Mouse (Mus musculus) embryo, embryonic 11.5 days (tissue): ENCODE results near the gene Acad10.
"Not testable (repeated sequence)": the region's sequence is repeated elsewhere in the genome, so short reads cannot be mapped to it uniquely, and the experiment has no call there.

Experiments used
- DNase-seq: peaks from one replicate; pipeline ENCODE4 v3.0.0-alpha.2; 2012; ENCODE audit warnings: low read depth, low spot score

Acad10 gene

DNA sequence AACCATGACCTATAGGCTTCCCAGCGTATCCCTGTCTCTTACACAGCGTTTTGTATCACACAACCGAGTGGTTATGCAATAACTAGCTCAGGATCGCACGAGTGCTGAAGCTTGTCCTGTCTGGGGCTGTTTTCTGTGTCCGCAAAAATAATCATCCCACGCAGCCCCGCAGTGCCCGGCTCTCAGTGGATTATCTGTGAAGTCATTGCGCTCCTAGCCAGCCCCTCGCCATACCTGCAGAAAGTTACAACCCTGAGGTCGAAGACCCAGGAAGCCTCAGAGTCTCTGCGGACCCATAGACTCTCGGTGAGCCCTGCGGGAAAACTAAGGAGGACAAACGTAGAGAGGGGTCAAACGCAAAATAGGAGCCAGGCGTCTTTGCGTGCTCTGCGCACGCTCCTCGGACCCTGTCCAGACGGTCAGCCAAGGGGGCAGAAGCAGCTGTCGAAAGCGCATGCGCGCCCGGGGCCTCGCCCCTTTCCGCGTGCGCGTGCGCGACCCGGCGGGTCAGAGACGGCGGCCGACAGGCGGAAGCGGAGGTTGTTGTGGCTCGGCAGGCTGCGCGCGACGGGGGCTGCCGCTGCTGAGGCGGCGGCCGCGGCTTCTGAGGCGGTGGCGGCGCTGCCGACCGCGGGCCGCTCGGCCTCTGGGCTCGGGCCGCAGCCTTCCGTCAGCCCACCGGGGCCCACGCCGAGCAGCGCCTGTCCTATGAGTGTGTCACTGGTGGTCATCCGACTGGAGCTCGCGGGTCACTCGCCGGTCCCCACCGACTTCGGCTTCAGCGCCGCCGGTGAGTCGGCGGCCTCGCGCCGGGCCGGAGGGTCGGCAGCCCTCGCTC lies at the start of gene Acad10, which contains the start of gene Brap:
Gene Acad10 (minus strand): TSS at position 456 of the 838 bp plus-strand sequence.
Gene Brap (plus strand): TSS at position 505 of the 838 bp plus-strand sequence.
- peak; percentile 89 for DNase-seq

DNA sequence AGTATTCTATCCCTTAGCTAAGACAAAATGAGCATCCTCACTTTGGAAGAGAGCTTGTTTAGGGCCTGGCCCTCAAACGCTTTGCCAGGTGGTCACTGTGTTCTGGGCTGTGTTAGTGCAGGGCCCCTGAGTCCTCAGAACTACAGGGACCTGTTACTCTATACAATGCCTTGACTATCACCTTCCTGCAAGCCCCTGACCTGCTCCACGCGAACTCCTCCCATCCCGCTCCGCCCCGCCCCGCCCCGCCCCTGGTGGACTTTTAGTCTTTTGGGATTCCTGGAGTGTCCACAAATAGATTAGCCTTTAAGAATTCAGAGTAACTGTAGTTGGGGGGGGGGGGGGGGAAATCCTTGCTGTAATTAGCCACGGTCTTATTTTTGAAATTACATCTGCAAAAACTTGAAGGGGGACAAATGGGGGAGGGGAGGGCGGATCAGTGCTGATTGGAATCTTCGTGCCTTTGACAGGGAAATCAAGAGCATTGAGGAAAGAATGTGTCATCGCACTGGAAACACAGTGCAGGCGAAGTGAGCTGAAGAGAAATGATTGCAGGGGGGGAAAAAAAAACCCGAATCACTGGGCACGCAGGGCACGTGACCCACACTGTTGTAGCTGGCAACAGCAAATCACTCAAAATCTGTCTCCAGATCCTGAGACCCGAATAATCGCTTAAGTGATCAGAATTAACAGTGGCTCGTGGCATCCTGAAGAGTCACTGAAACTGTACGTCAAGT lies 44.4 kb upstream of the Acad10 start:
- no peak for DNase-seq

DNA sequence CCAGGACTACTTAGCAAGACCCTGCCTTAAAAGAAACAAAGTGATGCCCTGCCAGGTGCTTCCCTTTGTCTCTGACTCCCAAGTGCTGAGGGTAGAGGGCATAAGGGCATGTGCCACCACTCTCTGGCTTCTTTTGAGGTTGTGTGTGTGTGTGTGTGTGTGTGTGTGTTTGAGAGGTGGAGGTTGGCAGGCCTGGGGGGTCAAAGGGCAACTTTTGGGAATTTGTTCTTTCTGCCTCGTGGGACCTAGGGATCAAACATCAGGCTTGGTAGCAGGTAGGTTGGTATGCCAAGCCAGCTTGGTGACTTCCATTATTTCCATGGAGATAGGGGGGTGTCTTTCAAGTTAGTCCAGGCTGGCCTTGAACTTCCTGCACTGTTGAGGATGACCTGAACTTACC lies 43.0 kb upstream of the Acad10 start:
- no peak for DNase-seq

DNA sequence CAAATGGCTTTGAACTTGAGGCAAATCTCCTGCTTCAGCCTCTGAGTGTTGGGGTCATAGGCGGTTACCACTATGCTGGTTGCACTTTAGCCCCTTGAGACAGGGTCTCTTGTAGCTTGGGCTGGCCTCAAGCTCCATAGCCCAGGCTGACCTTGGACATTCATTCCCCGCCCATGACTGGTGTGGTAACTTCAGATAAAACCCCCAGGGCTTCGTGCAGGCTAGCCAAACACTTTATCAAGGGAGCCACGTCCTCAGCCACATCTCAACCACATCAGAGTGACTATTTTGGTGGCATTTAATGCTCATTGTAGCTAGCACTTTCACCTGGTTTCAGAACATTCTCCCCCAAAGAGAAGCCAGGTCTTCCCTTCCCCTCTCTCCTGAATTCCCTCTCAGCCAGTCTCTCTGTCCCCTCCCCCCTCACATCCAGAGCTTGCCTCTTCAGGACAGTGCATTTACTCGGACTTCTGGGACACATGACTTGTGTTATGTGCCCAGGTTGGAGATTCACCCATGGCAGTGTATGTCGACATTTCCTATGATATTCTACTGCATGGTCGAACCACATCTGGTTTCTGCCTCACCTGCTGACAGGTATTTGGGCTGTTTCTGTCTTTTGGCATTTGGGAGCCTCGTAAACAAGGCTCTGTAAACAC lies 40.9 kb upstream of the Acad10 start:
- DNase-seq = no peak

DNA sequence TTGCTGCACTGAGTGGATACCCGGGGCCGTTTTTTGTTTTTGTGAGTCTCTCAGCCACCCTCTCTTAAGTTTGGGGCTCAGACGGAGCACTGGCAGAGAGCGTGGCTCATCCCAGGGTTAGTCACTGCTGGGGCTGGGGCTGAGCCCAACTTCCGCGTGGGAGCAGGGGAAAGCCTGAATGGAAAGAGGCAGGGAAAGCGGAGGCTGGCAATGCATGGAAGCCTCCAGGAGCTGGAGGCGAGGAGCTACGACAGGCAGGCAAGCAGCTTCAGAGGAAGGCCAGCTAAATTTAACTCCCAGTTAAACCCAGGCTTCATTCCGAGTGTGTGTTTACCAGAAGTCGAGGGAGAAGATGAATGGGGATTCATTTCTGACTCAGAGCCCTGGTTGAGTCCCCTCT lies 40.2 kb upstream of the Acad10 start:
- DNase-seq = no peak

DNA sequence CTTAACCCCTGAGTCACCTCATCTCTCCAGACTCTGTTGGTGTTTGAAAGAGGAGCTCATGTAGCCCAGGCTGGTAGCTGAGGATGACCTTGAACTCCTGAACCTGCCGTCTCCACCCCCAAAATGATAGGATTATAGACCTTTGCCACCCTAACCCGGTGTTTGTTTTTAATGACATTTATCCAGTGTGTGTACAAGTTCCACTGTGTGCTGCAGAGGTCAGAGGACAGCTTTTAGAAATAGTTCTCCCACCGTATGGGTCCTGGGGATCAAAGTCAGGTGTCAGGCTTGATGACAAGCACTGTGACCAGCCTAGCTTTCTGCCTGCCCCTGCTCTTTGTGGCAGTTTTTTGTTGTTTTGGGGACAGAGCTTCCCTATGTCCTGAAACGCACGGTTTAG lies 39.6 kb upstream of the Acad10 start:
- DNase-seq = no peak

DNA sequence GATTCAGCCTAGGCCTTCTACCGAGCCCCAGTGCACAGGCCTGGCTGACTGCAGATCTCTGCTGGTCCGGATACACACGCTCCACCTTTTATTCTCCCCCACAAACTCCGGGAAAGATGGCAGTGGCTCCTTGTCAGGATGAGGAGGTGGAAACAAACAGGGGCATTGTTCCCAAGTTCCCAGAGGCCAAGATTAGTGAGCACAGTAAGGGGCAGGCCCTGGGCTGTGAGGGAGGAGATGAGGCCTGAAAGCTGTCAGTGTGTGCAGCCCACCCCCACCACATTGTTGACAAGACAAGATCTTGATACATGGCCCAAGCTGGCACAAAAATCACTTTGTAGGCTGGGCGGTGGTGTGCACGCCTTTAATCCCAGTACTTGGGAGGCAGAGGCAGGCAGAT lies 36.4 kb upstream of the Acad10 start:
- DNase-seq = no peak

DNA sequence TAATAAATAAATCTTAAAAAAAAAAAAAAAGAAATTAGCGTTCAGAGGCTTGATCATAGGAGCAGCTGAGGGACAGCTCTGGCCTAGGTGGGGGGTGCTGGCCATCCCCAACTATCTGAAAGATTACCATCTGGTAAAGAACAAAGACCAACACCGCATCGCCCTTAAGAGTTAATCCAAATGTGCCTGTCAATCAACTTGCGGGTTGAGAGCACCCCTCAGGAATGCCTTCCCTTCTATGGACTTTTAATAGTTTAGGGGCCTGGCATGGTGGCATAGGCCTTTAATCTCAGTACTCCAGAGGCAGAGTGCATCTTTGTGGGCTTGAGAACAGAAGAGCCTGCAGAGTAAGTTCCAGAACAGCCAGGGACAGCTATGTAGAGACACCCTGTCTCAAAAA lies 32.6 kb upstream of the Acad10 start:
- no peak for DNase-seq

DNA sequence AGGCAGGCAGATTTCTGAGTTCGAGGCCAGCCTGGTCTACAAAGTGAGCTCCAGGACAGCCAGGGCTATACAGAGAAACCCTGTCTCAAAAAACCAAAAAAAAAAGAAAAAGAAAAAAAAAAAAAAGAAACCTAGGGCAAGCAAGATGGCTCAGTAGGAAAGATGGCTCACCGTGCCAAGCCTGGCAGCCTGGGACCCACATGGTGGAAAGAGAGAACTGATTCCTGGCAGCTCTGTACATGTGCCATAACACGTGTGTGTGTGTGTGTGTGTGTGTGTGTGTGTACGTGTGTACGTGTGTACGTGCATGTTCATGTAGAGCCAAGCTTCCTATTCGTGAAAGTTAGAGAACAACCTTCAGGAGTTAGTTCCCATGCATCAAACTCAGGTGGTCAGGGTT lies 31.1 kb upstream of the Acad10 start:
- not testable (repeated sequence) for DNase-seq

DNA sequence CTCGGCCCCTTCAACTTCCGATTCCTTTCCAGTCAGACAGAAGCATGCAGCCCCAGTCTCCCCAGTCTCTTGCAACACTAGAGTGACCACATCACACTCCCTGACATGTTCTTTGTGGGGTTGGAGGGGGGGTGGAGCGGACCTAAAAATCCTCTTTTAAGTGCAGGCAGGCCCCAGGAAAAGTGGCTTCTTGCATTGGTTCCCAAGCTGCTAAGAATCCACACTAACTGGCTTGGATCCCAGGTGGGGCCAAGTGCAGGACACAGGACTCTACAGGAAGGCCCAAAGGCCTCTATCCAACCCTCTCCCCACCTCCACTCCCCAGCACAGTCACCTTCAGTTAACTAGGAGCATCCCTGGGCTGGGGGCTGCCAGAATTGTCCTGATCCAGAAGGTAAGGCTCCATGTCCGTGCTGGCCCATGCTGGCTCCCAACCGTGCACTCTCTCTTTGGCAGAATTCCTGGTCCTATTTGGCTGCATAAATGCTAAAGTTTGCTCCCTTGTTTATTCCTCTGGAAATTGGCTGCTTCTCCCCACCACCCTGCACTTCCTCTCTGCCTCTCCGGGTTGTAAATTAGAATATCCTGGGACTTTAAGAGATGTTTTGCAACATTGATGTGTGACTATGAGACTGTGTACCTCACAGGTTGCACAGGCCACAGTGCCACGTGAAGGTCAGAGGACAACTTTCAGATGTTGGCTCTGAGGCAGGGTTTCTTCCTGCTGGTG lies 30.3 kb upstream of the Acad10 start:
- DNase-seq = no peak

DNA sequence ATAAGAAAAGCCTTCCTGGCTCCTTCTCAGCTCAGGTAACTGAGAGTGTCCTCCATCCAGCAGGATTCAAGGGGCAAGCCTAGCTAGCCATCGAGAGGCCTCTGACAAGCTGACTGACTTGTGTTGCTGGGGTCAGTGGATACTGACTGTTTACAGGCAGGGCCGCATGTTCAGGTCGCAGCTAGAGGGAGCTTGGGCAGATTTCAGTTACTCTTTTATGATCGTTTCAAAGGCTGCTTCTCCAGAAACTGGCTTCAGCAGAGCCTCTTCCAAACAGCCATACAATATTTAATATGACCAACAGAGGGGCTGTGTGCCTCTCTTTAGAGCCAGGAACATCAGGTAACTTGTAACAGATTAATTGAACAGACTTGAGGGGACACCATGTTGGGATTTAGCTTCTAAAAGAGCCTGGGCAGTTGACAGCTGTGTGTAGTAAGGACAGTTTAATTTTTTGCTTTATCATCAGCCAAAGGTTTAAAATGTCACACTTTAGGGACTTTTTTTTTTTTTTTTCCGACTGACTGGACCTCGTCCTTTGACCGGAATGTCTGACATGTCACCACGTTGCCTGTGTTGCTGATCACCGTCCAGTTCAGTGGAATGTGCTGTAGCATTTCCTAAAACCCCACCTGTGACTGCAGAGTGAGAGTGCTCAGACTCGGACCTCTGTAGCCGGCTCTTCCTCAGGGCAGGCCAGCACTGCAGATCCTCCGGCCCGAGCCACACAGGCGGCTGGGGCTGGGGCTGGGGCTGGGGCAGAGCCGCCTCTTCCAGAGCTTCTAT lies 26.0 kb upstream of the Acad10 start:
- DNase-seq = no peak

DNA sequence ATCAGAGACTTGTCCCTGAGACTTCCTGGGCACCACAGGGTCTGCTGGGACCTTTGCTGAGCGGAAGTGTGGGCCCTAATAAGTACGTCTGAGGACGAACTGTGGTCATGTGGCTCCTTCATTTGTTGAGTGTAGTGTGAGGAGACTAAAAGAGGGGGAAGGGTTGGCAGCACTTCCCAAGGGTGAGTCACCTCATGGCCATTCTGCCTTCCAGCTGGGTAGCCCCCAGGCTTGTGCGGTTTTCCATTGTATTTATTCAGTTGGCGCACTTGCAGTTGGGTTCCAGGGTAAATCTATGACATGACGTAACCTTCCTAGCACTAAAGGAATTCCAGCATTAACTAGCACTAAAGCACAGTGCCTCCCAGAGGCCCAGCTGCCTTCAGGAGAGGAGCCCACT lies 25.2 kb upstream of the Acad10 start:
- DNase-seq = no peak

DNA sequence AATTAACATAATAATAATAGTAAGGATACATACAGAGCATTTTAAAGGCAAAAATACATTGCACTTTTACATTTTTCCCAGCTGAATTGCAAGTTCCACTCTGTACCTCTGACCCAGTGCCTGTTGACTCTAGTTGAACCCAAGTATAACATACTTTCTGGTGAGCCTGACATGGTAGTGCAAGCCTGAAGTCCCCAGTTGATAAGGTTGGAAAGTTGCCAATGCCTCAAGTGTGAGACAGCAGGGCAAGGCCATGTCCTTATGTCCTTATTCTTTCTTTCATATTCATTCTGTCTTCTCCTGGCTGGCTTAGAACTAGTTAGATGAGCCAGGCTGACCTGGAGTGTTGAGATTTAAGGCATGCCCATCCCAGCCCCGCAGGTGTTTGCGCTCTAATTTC lies 21.9 kb upstream of the Acad10 start:
- DNase-seq = no peak

DNA sequence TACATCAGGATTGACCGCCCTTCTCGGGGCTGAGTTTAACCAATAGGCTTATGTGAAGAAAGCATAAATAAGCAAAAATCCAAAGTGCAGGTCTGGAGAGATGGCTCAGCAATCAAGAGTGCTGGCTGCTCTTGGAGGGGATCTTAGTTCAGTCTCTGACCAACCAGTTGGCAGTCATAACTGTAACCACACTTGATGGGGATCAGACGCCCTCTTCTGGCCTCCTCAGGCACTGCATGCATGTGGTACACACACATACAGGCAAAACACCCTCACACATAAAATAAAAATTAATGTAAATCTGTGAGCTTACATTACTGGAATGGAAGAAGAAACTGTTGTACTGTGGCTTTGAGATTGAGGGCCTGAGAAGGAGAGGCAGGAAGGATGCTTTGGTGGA lies 10.1 kb upstream of the Acad10 start:
- no peak for DNase-seq

DNA sequence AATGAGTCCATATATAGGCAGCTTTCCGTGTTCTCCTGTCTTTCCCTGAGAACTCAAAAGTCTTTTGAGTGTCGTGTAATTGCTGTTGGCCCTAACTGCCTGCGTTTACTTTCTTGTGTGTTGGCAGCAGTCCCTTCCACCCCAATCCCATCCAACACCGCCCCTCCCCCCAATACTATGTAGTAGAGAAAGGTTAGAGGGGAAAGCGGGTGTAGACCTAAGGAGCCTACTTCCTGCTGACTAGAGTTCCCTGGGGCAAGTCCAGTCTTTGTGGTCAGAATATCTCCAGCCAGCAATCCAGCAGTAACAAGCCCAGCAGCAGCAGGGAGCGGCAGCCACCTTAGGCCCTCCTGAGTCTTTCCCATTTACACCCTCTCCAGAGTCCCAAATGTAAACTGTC lies 8.1 kb upstream of the Acad10 start:
- no peak for DNase-seq

DNA sequence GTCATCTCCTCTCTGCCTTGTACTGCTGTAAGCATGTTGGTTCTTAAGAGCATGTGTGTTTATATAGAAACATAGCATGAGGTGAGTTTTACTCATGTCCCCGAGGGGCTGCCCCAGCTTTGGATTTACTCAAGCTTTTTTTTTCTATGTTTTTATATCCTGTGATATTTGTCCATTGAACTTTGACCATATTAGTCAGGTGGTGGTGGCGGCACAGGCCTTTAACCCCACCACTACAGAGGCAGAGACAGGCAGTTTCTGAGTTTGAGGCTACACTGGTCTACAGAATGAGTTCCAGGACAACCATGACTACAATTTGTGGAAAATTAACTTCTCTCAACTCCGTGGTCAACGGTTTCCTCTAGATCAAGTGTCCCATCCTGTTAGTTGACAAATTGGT lies 6.8 kb upstream of the Acad10 start:
- no peak for DNase-seq

DNA sequence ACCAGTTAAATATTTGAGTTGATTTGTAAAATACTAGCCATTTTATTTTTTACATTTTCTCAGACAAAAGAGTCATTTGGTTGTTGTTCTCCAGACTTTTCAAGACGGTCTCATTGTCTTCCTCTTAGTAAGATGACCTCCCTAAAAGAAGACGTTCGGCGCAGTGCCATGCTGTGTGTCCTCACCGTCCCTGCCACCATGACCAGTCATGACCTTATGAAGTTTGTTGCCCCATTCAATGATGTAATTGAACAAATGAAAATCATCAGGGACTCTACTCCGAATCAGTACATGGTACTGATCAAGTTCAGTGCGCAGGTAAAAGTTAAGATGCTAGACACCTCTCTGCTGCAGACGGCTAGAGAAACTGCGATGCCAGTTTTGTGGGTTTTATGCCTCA lies 4.7 kb upstream of the Acad10 start:
- DNase-seq = no peak

DNA sequence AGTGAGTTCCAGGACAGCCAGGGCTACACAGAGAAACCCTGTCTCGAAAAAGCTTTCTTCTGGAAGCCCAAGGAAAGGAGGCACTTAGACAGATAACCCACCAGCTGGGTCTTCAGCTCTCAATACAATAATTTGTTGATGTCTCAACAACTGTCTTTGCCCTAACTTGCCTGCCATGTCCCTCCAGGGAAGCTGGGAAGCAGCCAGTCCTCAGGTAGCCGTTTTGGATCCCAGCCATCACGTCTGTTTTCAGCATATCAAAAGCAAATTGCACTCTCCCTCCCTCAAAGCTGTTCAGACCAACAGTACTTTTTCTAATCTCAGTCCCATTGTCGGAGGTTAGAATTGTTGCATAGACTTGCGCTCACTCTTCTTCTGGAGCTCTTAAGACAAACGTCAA lies 3.8 kb upstream of the Acad10 start:
- no peak for DNase-seq

DNA sequence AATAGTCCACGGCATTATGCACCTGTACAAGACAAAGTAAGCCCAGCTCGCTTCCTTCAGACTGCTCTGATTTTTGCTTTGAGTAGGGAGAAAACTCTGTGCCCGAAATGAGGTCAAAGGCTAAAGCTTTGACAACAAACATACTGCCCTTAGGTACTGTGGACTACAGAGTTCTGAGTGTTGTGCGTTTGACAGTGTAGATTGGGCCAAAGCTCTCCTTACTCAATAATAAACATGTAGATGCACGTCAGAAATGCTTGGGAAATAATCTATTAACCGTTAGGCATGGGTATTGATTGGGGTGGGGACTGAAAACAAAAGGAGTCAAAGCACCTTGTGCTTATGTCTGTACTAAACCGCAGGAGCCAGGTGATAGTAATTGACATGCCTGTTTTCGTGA lies 3.1 kb upstream of the Acad10 start:
- DNase-seq = no peak

DNA sequence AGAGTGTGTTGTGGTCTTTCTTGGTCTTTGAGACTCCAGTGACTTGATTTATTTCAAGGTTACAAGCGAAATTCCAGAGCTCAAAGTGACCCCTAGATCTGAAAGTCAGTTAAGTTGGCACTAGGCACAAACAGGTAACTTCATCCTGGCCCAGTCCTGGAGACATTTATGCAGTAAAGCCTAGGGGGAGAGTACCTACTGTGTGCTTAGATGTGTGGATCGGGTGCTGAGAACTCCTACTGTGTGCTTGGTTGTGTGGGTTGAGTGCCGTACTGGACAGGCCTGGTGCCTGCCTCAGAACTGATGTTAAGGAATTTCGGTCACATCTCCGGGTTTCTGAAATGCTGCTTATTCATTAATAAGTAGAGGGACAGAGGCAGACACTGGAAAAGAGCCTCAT lies 1.2 kb upstream of the Acad10 start:
- DNase-seq = no peak

DNA sequence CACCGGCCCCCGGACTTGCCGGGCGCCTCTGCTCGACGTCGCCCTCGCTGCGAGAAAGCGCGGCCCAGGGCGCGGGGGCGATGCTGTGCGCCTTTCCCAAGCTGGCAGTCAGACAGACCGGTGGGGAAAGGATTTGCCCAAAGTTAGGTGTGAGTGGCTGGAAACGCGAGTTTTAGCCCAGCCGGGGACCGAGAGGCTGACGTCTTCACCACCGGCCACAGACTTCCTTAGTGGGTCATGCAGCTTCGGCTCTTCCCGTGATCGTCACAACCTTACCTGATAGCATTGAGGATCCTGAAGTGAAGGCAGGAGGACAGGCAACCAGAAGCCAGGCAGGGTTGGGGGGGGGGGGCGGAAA lies 562 bp upstream of the Acad10 start:
- DNase-seq = peak; percentile 8
